Mouse (Mus musculus): Measurements from ENCODE around the gene Cdon. TPM values are rescaled to one million over a fixed set of nuclear protein-coding genes. Genes with fewer than 3 reads are reported as not detected.

The Cdon gene
- total and polyA plus RNA-seq, 3 experiments, result 1.0 to 1.5 TPM; not detected in 1

- Histone ChIP-seq H3K79me2 (ENCODE audit: control insufficient read depth, insufficient read depth, low read length, poor library complexity) (no peaks in the 10 kb centered on the region), H3K4me3 (ENCODE audit: control insufficient read depth in 1 of 2, insufficient read depth in 1 of 2, low read depth in 2 of 2, low read length in 2 of 2) (no peak overlapping the region), H3K9ac (ENCODE audit: control insufficient read depth, low read depth, low read length, poor library complexity, severe bottlenecking) (no peak overlapping the region), H3K36me3 (ENCODE audit: control insufficient read depth in 1 of 2, insufficient read depth in 2 of 2, low read length in 2 of 2) (no peaks in the 10 kb centered on the region), H3K27ac (ENCODE audit: control insufficient read depth, low read depth, low read length) (no peak overlapping the region), H3K4me1 (ENCODE audit: control insufficient read depth in 1 of 2, insufficient read depth in 2 of 2, low read length in 2 of 2) (no peaks in the 10 kb centered on the region), H3K27me3 (ENCODE audit: control insufficient read depth in 1 of 2, insufficient read depth in 2 of 2, low read length in 2 of 2) (no peaks in the 10 kb centered on the region), H3K9me3 (replicated peaks; ENCODE audit: insufficient read depth, low read length) (no peaks in the 10 kb centered on the region)
- TF ChIP-seq ZNF384 (IDR thresholded peaks at IDR 0.05; ENCODE audit: low read depth, low read length), result no peak
- no peak for DNase-seq (ENCODE audit: low read depth, low spot score)
Observed at GRCm38 (mm10) chr9:35493733-35494092, 72.8 kb downstream of the Cdon start.

GRCm38 (mm10) chr9:35494937-35495336 lies 74.0 kb downstream of the Cdon start:
- Histone ChIP-seq H3K36me3 (ENCODE audit: control insufficient read depth in 1 of 2, insufficient read depth in 2 of 2, low read length in 2 of 2) (no peaks in the 10 kb centered on the region), H3K27me3 (ENCODE audit: control insufficient read depth in 1 of 2, insufficient read depth in 2 of 2, low read length in 2 of 2) (no peaks in the 10 kb centered on the region), H3K79me2 (ENCODE audit: control insufficient read depth, insufficient read depth, low read length, poor library complexity) (no peaks in the 10 kb centered on the region), H3K27ac (ENCODE audit: control insufficient read depth, low read depth, low read length) (no peak overlapping the region), H3K4me1 (ENCODE audit: control insufficient read depth in 1 of 2, insufficient read depth in 2 of 2, low read length in 2 of 2) (no peaks in the 10 kb centered on the region), H3K4me3 (ENCODE audit: control insufficient read depth in 1 of 2, insufficient read depth in 1 of 2, low read depth in 2 of 2, low read length in 2 of 2) (no peak overlapping the region), H3K9me3 (replicated peaks; ENCODE audit: insufficient read depth, low read length) (no peaks in the 10 kb centered on the region), H3K9ac (ENCODE audit: control insufficient read depth, low read depth, low read length, poor library complexity, severe bottlenecking) (no peak overlapping the region)
- DNase-seq (ENCODE audit: low read depth, low spot score), result no peak
- no peak for TF ChIP-seq SIN3A (IDR thresholded peaks at IDR 0.05; ENCODE audit: low read length)
- TF ChIP-seq ZC3H11A (IDR thresholded peaks at IDR 0.05; ENCODE audit: low read depth, low read length), result no peak
- no peak for TF ChIP-seq TBP (IDR thresholded peaks at IDR 0.05; ENCODE audit: low read depth, low read length)
- TF ChIP-seq BHLHE40 (IDR thresholded peaks at IDR 0.05; ENCODE audit: borderline replicate concordance, low read depth, low read length), result no peak
- no peak for TF ChIP-seq GATA1 (IDR thresholded peaks at IDR 0.05; ENCODE audit: low read depth, low read length)
- no peak for TF ChIP-seq MYC (IDR thresholded peaks at IDR 0.05; ENCODE audit: low read depth, low read length)
- no peak for TF ChIP-seq RCOR1 (IDR thresholded peaks at IDR 0.05; ENCODE audit: low read depth, low read length)
- no peak for TF ChIP-seq MAZ (IDR thresholded peaks at IDR 0.05; ENCODE audit: low read depth, low read length)
- no peak for TF ChIP-seq POLR2A (IDR thresholded peaks at IDR 0.05; ENCODE audit: control insufficient read depth in 1 of 2, insufficient read depth in 1 of 2, low read depth in 1 of 2, low read length in 2 of 2, poor library complexity in 1 of 2)
- TF ChIP-seq ZKSCAN1 (IDR thresholded peaks at IDR 0.05; ENCODE audit: low read depth, low read length), result no peak
- no peak for TF ChIP-seq MEF2A (IDR thresholded peaks at IDR 0.05; ENCODE audit: extremely low read depth, insufficient replicate concordance, low read depth, low read length, poor library complexity, severe bottlenecking)

GRCm38 (mm10) chr9:35495471-35495870 lies 74.5 kb downstream of the Cdon start:
- Histone ChIP-seq H3K36me3 (ENCODE audit: control insufficient read depth in 1 of 2, insufficient read depth in 2 of 2, low read length in 2 of 2) (no peaks in the 10 kb centered on the region), H3K4me3 (ENCODE audit: control insufficient read depth in 1 of 2, insufficient read depth in 1 of 2, low read depth in 2 of 2, low read length in 2 of 2) (no peak overlapping the region), H3K27ac (ENCODE audit: control insufficient read depth, low read depth, low read length) (no peak overlapping the region), H3K4me1 (ENCODE audit: control insufficient read depth in 1 of 2, insufficient read depth in 2 of 2, low read length in 2 of 2) (no peaks in the 10 kb centered on the region), H3K27me3 (ENCODE audit: control insufficient read depth in 1 of 2, insufficient read depth in 2 of 2, low read length in 2 of 2) (no peaks in the 10 kb centered on the region), H3K9ac (ENCODE audit: control insufficient read depth, low read depth, low read length, poor library complexity, severe bottlenecking) (no peak overlapping the region), H3K9me3 (replicated peaks; ENCODE audit: insufficient read depth, low read length) (no peaks in the 10 kb centered on the region), H3K79me2 (ENCODE audit: control insufficient read depth, insufficient read depth, low read length, poor library complexity) (no peaks in the 10 kb centered on the region)
- DNase-seq (ENCODE audit: low read depth, low spot score), result no peak
- TF ChIP-seq GATA1 (IDR thresholded peaks at IDR 0.05; ENCODE audit: low read depth, low read length), result no peak
- no peak for TF ChIP-seq JUND (IDR thresholded peaks at IDR 0.05; ENCODE audit: low read depth, low read length)
- TF ChIP-seq TAL1 (IDR thresholded peaks at IDR 0.05; ENCODE audit: low read length), result no peak
- TF ChIP-seq SMC3 (IDR thresholded peaks at IDR 0.05; ENCODE audit: low read depth, low read length), result no peak
- TF ChIP-seq ELF1 (IDR thresholded peaks at IDR 0.05; ENCODE audit: low read depth, low read length), result no peak
- TF ChIP-seq MXI1 (IDR thresholded peaks at IDR 0.05; ENCODE audit: low read depth, low read length), result no peak
- TF ChIP-seq GABPA (IDR thresholded peaks at IDR 0.05; ENCODE audit: low read depth, low read length), result no peak
- no peak for TF ChIP-seq SIN3A (IDR thresholded peaks at IDR 0.05; ENCODE audit: low read length)
- TF ChIP-seq ZC3H11A (IDR thresholded peaks at IDR 0.05; ENCODE audit: low read depth, low read length), result no peak
- TF ChIP-seq POLR2AphosphoS5 (IDR thresholded peaks at IDR 0.05; ENCODE audit: borderline replicate concordance, low read depth, low read length), result no peak
- no peak for TF ChIP-seq ETS1 (IDR thresholded peaks at IDR 0.05; ENCODE audit: low read depth, low read length)
- TF ChIP-seq TCF12 (IDR thresholded peaks at IDR 0.05; ENCODE audit: low read depth, low read length), result no peak
- no peak for TF ChIP-seq E2F4 (IDR thresholded peaks at IDR 0.05; ENCODE audit: borderline replicate concordance, low read depth, low read length)
- no peak for TF ChIP-seq TBP (IDR thresholded peaks at IDR 0.05; ENCODE audit: low read depth, low read length)
- no peak for TF ChIP-seq ZNF384 (IDR thresholded peaks at IDR 0.05; ENCODE audit: low read depth, low read length)
- TF ChIP-seq CTCF (IDR thresholded peaks at IDR 0.05 in 2 of 3, conservative IDR thresholded peaks at IDR 0.05 in 1 of 3; ENCODE audit: control insufficient read depth in 1 of 3, insufficient read depth in 1 of 3, low read depth in 2 of 3, low read length in 3 of 3, poor library complexity in 1 of 3, severe bottlenecking in 1 of 3), result no peak
- TF ChIP-seq POLR2A (IDR thresholded peaks at IDR 0.05; ENCODE audit: control insufficient read depth in 1 of 2, insufficient read depth in 1 of 2, low read depth in 1 of 2, low read length in 2 of 2, poor library complexity in 1 of 2), result no peak
- no peak for TF ChIP-seq USF1 (IDR thresholded peaks at IDR 0.05; ENCODE audit: low read depth, low read length)
- TF ChIP-seq MAZ (IDR thresholded peaks at IDR 0.05; ENCODE audit: low read depth, low read length), result no peak
- no peak for TF ChIP-seq MYC (IDR thresholded peaks at IDR 0.05; ENCODE audit: low read depth, low read length)
